Mouse (Mus musculus) intestine, embryonic 15.5 days (tissue): Measurements from ENCODE around the gene Nubp2. TPM values are rescaled to one million over a fixed set of nuclear protein-coding genes. Genes with fewer than 3 reads are reported as not detected.
A peak's percentile ranks its signal among the peaks of the same experiment; 100 is the strongest.

ENCODE experiments used
- ATAC-seq: fragments of 200-750 bp; cut with Nextera tagmentation; 2 replicates; pipeline ENCODE4 v1.8.0; 2017; ENCODE audit warnings: moderate TSS enrichment, moderate library complexity
- H3K27ac ChIP-seq: fragments of 300-500 bp; sonication (generic); 2 replicates; pipeline ENCODE4 v1.5.1; 2015; ENCODE audit warnings: mild to moderate bottlenecking, inconsistent platforms
- H3K27me3 ChIP-seq: fragments of 300-500 bp; sonication (generic); replicated peaks from 2 replicates; pipeline ENCODE4 v1.6.1; 2015; ENCODE audit warnings: inconsistent platforms
- H3K36me3 ChIP-seq: fragments of 300-500 bp; sonication (generic); 2 replicates; pipeline ENCODE4 v1.6.1; 2015; ENCODE audit warnings: inconsistent platforms
- H3K4me1 ChIP-seq: fragments of 300-500 bp; sonication (generic); replicated peaks from 2 replicates; pipeline ENCODE4 v1.6.1; 2015; ENCODE audit warnings: inconsistent platforms
- H3K4me2 ChIP-seq: fragments of 300-500 bp; sonication (generic); replicated peaks from 2 replicates; pipeline ENCODE4 v1.6.1; 2015; ENCODE audit warnings: mild to moderate bottlenecking, inconsistent platforms
- H3K4me3 ChIP-seq: fragments of 300-500 bp; sonication (generic); replicated peaks from 2 replicates; pipeline ENCODE4 v1.5.1; 2015; ENCODE audit warnings: inconsistent platforms
- H3K9ac ChIP-seq: fragments of 300-500 bp; sonication (generic); 2 replicates; pipeline ENCODE4 v1.6.1; 2015; ENCODE audit warnings: inconsistent platforms
- H3K9me3 ChIP-seq: fragments of 300-500 bp; sonication (generic); 2 replicates; pipeline ENCODE4 v1.6.1; 2016; ENCODE audit warnings: inconsistent platforms
- WGBS: fragments of 180-500 bp; shearing (Covaris S2); methylation state at CpG from one replicate; pipeline ENCODE4 v1.1.7; 2015; 5-methylcytosine and 5-hydroxymethylcytosine counted together
- polyA plus RNA-seq: library from polyadenylated mRNA; unstranded; fragments of >200 nt; fragmentation: Nextera tagmentation; extraction: Ambion mirVana; gene quantifications from 2 replicates; pipeline ENCODE4 v1.2.1, GENCODE M21; 2015

The Nubp2 gene
- polyA plus RNA-seq = 51.5 and 57.9 TPM in 2 replicates

DNA sequence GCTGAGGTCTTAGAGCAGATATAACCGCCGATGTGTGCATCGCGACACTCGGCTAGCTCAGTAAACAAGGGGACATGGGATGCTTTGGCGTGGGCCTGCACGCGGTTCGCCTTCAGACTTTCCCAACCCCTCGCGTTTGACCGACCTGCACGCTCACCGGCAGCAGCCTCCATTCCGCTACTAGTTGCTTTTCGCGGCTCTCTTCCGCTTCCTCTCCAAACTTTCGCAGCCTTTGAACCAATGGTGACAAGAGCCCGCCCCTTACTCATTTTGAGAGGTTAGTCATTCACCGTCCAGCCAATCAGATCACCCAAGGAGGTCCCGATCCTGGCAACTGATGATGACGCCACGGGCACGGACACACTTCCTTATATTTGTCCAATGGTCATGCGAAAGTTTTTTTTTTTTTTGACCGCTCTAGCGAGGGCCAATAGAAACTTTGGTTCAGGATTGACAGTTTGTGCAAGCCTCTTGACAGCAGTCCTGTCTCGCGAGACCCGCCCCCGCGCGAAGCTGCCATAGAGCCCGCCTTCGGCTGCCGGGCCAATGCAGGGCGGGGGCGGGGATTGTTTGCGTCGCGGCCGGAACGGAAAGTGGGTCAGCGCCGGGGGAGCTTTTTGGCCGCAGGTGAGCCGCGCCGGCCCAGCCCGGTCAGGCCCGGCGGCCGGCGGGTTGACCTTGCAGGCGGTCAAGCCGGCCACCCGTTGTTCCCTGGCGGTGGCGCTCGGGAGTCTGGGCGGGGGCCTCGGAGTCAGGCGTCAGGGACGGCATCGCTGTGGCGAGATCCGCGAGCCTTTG lies at the start of gene Nubp2, which contains the start of gene Spsb3:
Gene Nubp2, minus strand, starts transcription at position 216 of the 798 bp plus-strand sequence.
Gene Spsb3, plus strand, starts transcription at position 510 of the 798 bp plus-strand sequence.
- Histone ChIP-seq H3K4me1 (peaks cover 22% of the 10 kb centered on the region), H3K27ac (peak within 1 kb of the TSS; percentile 59; the same call in 1 of the 2 replicates), H3K27me3 (no peaks in the 10 kb centered on the region), H3K4me2 (peak within 1 kb of the TSS; percentile 88), H3K4me3 (peak within 1 kb of the TSS; percentile 97), H3K9me3 (no peaks in the 10 kb centered on the region), H3K36me3 (peaks cover 17% of the 10 kb centered on the region), H3K9ac (peak within 1 kb of the TSS; percentile 88)
- peak; percentile 99 for ATAC-seq
- under 1% methylated on average over 69 of the region's 69 CpGs for WGBS

GRCm38 (mm10) chr17:24935666-24936065 lies 49.5 kb upstream of the Nubp2 start:
- Histone ChIP-seq H3K9me3 (no peaks in the 10 kb centered on the region), H3K4me1 (peaks cover 13% of the 10 kb centered on the region), H3K4me2 (peak overlapping the region; percentile 81), H3K36me3 (no peaks in the 10 kb centered on the region), H3K27ac (no peak overlapping the region), H3K9ac (peak overlapping the region; percentile 90), H3K27me3 (no peaks in the 10 kb centered on the region), H3K4me3 (peak overlapping the region; percentile 99)
- no peak for ATAC-seq

DNA sequence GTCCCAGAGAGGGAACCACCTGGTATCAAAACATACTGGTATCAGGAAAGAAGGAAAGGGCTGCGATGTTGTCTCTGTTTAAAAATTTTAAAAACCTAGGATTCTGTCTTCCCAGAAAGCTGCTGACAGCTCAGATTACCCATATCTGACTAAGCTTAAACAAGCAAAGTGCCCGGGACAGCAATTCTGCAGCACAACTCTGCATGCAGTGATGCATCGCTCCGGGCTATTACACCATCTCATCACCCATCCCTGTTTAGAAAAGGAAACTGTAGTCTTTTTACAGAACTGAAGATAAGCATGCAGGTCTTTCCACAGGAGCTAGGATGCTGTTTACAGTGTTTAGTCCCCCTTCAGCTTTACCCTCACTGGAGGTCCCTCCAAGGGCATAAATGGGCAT lies 48.8 kb upstream of the Nubp2 start:
- Histone ChIP-seq H3K9me3 (no peaks in the 10 kb centered on the region), H3K4me2 (peak overlapping the region; percentile 81), H3K36me3 (no peaks in the 10 kb centered on the region), H3K4me3 (peak overlapping the region; percentile 99; the same call in 1 of the 2 replicates), H3K9ac (peak overlapping the region; percentile 90; the same call in 1 of the 2 replicates), H3K27me3 (no peaks in the 10 kb centered on the region), H3K4me1 (peaks cover 13% of the 10 kb centered on the region), H3K27ac (no peak overlapping the region)
- no peak for ATAC-seq
- 66% methylated on average over 4 of the region's 4 CpGs for WGBS

- ATAC-seq = no peak
- H3K9ac ChIP-seq = no peak overlapping the region
- H3K36me3 ChIP-seq = 0 out of 2 replicates have a peak, but pooled peaks cover 3% of the 10 kb centered on the region
- peaks cover 13% of the 10 kb centered on the region for H3K4me1 ChIP-seq
- 76% methylated on average over 4 of the region's 4 CpGs for WGBS
- H3K4me2 ChIP-seq = no peak overlapping the region
- no peak overlapping the region for H3K4me3 ChIP-seq
- H3K9me3 ChIP-seq = no peaks in the 10 kb centered on the region
- H3K27me3 ChIP-seq = no peaks in the 10 kb centered on the region
- H3K27ac ChIP-seq = no peak overlapping the region
These were observed 47.0 kb upstream of the Nubp2 start for GRCm38 (mm10) chr17:24933163-24933562.

DNA sequence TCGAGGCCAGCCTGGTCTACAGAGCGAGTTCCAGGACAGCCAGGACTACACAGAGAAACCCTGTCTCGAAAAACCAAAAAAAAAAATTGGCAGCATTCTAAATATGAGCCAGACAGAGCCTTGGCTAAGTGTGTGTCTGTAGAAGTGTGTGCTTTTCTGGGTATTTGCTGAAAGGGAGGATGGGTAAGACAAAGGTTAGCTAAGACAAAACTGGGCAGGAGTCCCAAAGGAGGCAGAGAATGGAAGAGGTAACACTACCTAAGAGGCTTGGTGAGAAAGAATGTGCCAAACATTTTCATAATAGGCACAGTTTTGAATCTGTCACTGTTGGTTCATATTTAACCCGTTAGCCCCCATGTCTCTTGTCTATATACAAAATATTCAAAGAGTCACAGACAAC lies 46.3 kb upstream of the Nubp2 start:
- H3K9me3 ChIP-seq = no peaks in the 10 kb centered on the region
- peaks cover 13% of the 10 kb centered on the region for H3K4me1 ChIP-seq
- H3K4me2 ChIP-seq = no peak overlapping the region
- ATAC-seq = no peak
- no peak overlapping the region for H3K4me3 ChIP-seq
- no peak overlapping the region for H3K27ac ChIP-seq
- 93% methylated on average over 4 of the region's 4 CpGs for WGBS
- no peaks in the 10 kb centered on the region for H3K27me3 ChIP-seq
- no peak overlapping the region for H3K9ac ChIP-seq
- 0 out of 2 replicates have a peak, but pooled peaks cover 6% of the 10 kb centered on the region for H3K36me3 ChIP-seq

GRCm38 (mm10) chr17:24929506-24929905 lies 43.4 kb upstream of the Nubp2 start:
- H3K9ac ChIP-seq = no peak overlapping the region
- H3K27ac ChIP-seq = no peak overlapping the region
- no peak overlapping the region for H3K4me3 ChIP-seq
- ATAC-seq = no peak
- H3K9me3 ChIP-seq = no peaks in the 10 kb centered on the region
- no peaks in the 10 kb centered on the region for H3K4me1 ChIP-seq
- 77% methylated on average over 1 of the region's 1 CpGs for WGBS
- no peaks in the 10 kb centered on the region for H3K27me3 ChIP-seq
- H3K4me2 ChIP-seq = no peak overlapping the region
- peaks cover 16% of the 10 kb centered on the region; the same call in 1 of the 2 replicates for H3K36me3 ChIP-seq

GRCm38 (mm10) chr17:24923246-24923645 lies 37.1 kb upstream of the Nubp2 start:
- Histone ChIP-seq H3K9ac (no peak overlapping the region), H3K9me3 (no peaks in the 10 kb centered on the region), H3K4me1 (no peaks in the 10 kb centered on the region), H3K4me3 (no peak overlapping the region), H3K36me3 (peaks cover 60% of the 10 kb centered on the region), H3K27ac (no peak overlapping the region), H3K27me3 (no peaks in the 10 kb centered on the region), H3K4me2 (no peak overlapping the region)
- no peak for ATAC-seq
- 86% methylated on average over 1 of the region's 1 CpGs for WGBS

DNA sequence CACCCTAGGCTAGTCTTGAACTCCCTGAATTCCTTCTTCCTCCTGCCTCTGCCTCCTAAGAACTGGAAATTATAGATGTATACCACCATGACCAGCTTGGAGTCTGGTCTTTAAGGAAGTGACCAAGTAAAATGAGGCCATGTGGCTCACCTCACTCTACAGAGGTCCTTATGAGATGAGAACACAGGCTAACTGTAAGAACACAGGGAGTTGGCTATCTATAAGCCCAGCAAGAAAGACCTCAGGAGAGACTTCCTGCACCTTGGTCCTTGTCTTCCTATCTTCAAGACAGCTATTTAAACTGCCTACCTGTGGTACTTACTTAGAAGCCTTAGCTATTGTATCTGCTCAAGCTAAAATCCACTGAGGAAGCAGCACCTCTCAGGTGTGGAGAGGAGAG lies 27.8 kb upstream of the Nubp2 start:
- H3K4me1 ChIP-seq = no peaks in the 10 kb centered on the region
- no peak overlapping the region for H3K4me2 ChIP-seq
- H3K4me3 ChIP-seq = no peak overlapping the region
- ATAC-seq = no peak
- no peaks in the 10 kb centered on the region for H3K9me3 ChIP-seq
- no peaks in the 10 kb centered on the region for H3K27me3 ChIP-seq
- no peak overlapping the region for H3K9ac ChIP-seq
- peaks cover 63% of the 10 kb centered on the region for H3K36me3 ChIP-seq
- no peak overlapping the region for H3K27ac ChIP-seq

DNA sequence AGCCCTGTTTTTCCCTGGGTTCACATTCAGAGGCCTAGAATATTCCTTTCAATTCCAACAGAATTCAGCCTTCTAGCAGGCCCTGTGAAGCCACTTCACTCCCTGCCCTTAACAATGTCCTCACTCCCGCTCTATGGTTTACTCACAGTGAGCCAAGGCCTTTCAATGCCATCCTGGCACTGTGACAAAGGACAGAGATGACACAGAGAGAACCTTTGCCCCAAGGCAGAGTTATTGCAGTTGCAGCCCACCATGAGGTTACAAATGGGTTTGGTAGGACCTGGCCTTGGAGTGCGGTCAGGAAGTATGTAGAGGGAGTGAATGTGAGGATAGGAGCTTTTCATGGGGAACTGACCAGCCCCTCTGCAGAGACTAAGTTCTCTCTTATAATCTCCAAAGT lies 21.4 kb upstream of the Nubp2 start:
- peaks cover 77% of the 10 kb centered on the region for H3K36me3 ChIP-seq
- ATAC-seq = no peak
- H3K27ac ChIP-seq = no peak overlapping the region
- no peak overlapping the region for H3K9ac ChIP-seq
- H3K9me3 ChIP-seq = no peaks in the 10 kb centered on the region
- H3K4me2 ChIP-seq = no peak overlapping the region
- H3K4me1 ChIP-seq = no peaks in the 10 kb centered on the region
- 91% methylated on average over 2 of the region's 2 CpGs for WGBS
- H3K4me3 ChIP-seq = no peak overlapping the region
- no peaks in the 10 kb centered on the region for H3K27me3 ChIP-seq

- ATAC-seq = no peak
- Histone ChIP-seq H3K27me3 (no peaks in the 10 kb centered on the region), H3K4me1 (no peaks in the 10 kb centered on the region), H3K4me3 (no peak overlapping the region), H3K27ac (no peak overlapping the region), H3K9ac (no peak overlapping the region), H3K4me2 (no peak overlapping the region), H3K9me3 (no peaks in the 10 kb centered on the region), H3K36me3 (peaks cover 91% of the 10 kb centered on the region)
- WGBS = 88% methylated on average over 9 of the region's 9 CpGs
These were observed 17.6 kb upstream of the Nubp2 start for GRCm38 (mm10) chr17:24903767-24904166.

- peaks cover 88% of the 10 kb centered on the region for H3K36me3 ChIP-seq
- 65% methylated on average over 9 of the region's 9 CpGs for WGBS
- H3K9me3 ChIP-seq = no peaks in the 10 kb centered on the region
- peak; percentile 61; the same call in 1 of the 2 replicates for ATAC-seq
- peaks cover under 1% of the 10 kb centered on the region; the same call in 1 of the 2 replicates for H3K4me1 ChIP-seq
- no peaks in the 10 kb centered on the region for H3K27me3 ChIP-seq
- no peak overlapping the region for H3K27ac ChIP-seq
- H3K4me2 ChIP-seq = no peak overlapping the region
- H3K9ac ChIP-seq = no peak overlapping the region
- H3K4me3 ChIP-seq = no peak overlapping the region
These were observed 16.7 kb upstream of the Nubp2 start for GRCm38 (mm10) chr17:24902671-24903474.

GRCm38 (mm10) chr17:24902124-24902523 lies 16.0 kb upstream of the Nubp2 start:
- Histone ChIP-seq H3K4me1 (peaks cover 8% of the 10 kb centered on the region), H3K36me3 (peaks cover 84% of the 10 kb centered on the region), H3K4me2 (no peak overlapping the region), H3K4me3 (no peak overlapping the region), H3K9me3 (no peaks in the 10 kb centered on the region), H3K27ac (no peak overlapping the region), H3K27me3 (no peaks in the 10 kb centered on the region), H3K9ac (no peak overlapping the region)
- WGBS = 92% methylated on average over 5 of the region's 5 CpGs
- no peak for ATAC-seq
